Mouse (Mus musculus) intestine, embryonic 16.5 days (tissue): ENCODE results near the gene Tspear. TPM values are rescaled to one million over a fixed set of nuclear protein-coding genes. Genes with fewer than 3 reads are reported as not detected.
"Not testable (repeated sequence)": the region's sequence is repeated elsewhere in the genome, so short reads cannot be mapped to it uniquely, and the experiment has no call there.

Experiments
- ATAC-seq: fragments of 200-750 bp; cut with Nextera tagmentation; 2 replicates; pipeline ENCODE4 v1.8.0; 2017; ENCODE audit warnings: moderate TSS enrichment, moderate library complexity
- H3K27ac ChIP-seq: fragments of 300-500 bp; sonication (generic); 2 replicates; pipeline ENCODE4 v1.5.1; 2014; ENCODE audit warnings: mild to moderate bottlenecking, low read length
- H3K27me3 ChIP-seq: fragments of 300-500 bp; sonication (generic); replicated peaks from 2 replicates; pipeline ENCODE4 v1.6.1; 2014; ENCODE audit warnings: low read length, control low read depth, mixed read lengths; ENCODE audit not compliant: control insufficient read depth, insufficient read depth
- H3K36me3 ChIP-seq: fragments of 300-500 bp; sonication (generic); 2 replicates; pipeline ENCODE4 v1.6.1; 2014; ENCODE audit warnings: low read length, control low read depth; ENCODE audit not compliant: control insufficient read depth, insufficient read depth
- H3K4me1 ChIP-seq: fragments of 300-500 bp; sonication (generic); 2 replicates; pipeline ENCODE4 v1.6.1; 2014; ENCODE audit warnings: low read length, control low read depth, mixed read lengths; ENCODE audit not compliant: control insufficient read depth, insufficient read depth
- H3K4me2 ChIP-seq: fragments of 300-500 bp; sonication (generic); 2 replicates; pipeline ENCODE4 v1.6.1; 2014; ENCODE audit warnings: low read depth, low read length, control low read depth
- H3K4me3 ChIP-seq: fragments of 300-500 bp; sonication (generic); 2 replicates; pipeline ENCODE4 v1.5.1; 2014; ENCODE audit warnings: mild to moderate bottlenecking, low read length
- H3K9ac ChIP-seq: fragments of 300-500 bp; sonication (generic); 2 replicates; pipeline ENCODE4 v1.6.1; 2014; ENCODE audit warnings: low read depth, low read length
- H3K9me3 ChIP-seq: fragments of 300-500 bp; sonication (generic); 2 replicates; pipeline ENCODE4 v1.6.1; 2016; ENCODE audit warnings: low read length, control low read depth; ENCODE audit not compliant: control insufficient read depth
- WGBS: fragments of 180-500 bp; shearing (Covaris S2); extraction: QIAGEN DNeasy Blood & Tissue Kit; methylation state at CpG from one replicate; pipeline ENCODE4 v1.1.7; 2014; 5-methylcytosine and 5-hydroxymethylcytosine counted together
- polyA plus RNA-seq: library from polyadenylated mRNA; unstranded; fragments of >200 nt; fragmentation: Nextera tagmentation; extraction: Ambion mirVana; gene quantifications from 2 replicates; pipeline ENCODE4 v1.2.1, GENCODE M21; 2015

Tspear gene
- polyA plus RNA-seq, 1 experiment from 2014 or later = 0.51 TPM

- H3K36me3 ChIP-seq = no peaks in the 10 kb centered on the region
- 0 out of 2 replicates have a peak, but pooled peaks cover 4% of the 10 kb centered on the region for H3K9me3 ChIP-seq
- no peaks in the 10 kb centered on the region for H3K27me3 ChIP-seq
- ATAC-seq = no peak
- H3K9ac ChIP-seq = no peak within 1 kb of the TSS
- H3K27ac ChIP-seq = no peak within 1 kb of the TSS
- no peaks in the 10 kb centered on the region for H3K4me1 ChIP-seq
- H3K4me2 ChIP-seq = no peak within 1 kb of the TSS
- H3K4me3 ChIP-seq = no peak within 1 kb of the TSS
- 42% methylated on average over 4 of the region's 4 CpGs for WGBS
Observed at GRCm38 (mm10) chr10:77697133-77697532, 10.8 kb downstream of the Tspear start, which contains the start of gene Gm9508. TSS of gene Gm9508 (minus strand) at chr10:77697233.

GRCm38 (mm10) chr10:77706326-77706725 lies 20.0 kb downstream of the Tspear start, which contains the start of gene Gm10272:
TSS of gene Gm10272 (plus strand) at chr10:77706626.
- H3K4me2 ChIP-seq = no peak within 1 kb of the TSS
- no peak within 1 kb of the TSS for H3K9ac ChIP-seq
- no peak within 1 kb of the TSS for H3K27ac ChIP-seq
- no peaks in the 10 kb centered on the region for H3K9me3 ChIP-seq
- H3K4me1 ChIP-seq = no peaks in the 10 kb centered on the region
- 96% methylated on average over 1 of the region's 1 CpGs for WGBS
- no peak within 1 kb of the TSS for H3K4me3 ChIP-seq
- no peaks in the 10 kb centered on the region for H3K36me3 ChIP-seq
- H3K27me3 ChIP-seq = no peaks in the 10 kb centered on the region
- no peak for ATAC-seq

- Histone ChIP-seq H3K27ac (no peak overlapping the region), H3K9me3 (peaks cover 3% of the 10 kb centered on the region), H3K4me1 (no peaks in the 10 kb centered on the region), H3K9ac (no peak overlapping the region), H3K4me2 (no peak overlapping the region), H3K36me3 (no peaks in the 10 kb centered on the region), H3K4me3 (no peak overlapping the region), H3K27me3 (no peaks in the 10 kb centered on the region)
- no peak for ATAC-seq
- 72% methylated on average over 3 of the region's 3 CpGs for WGBS
Observed at GRCm38 (mm10) chr10:77709831-77710230, 23.5 kb downstream of the Tspear start.

GRCm38 (mm10) chr10:77711157-77711556 lies 24.8 kb downstream of the Tspear start, which contains the start of gene Gm10024:
TSS of gene Gm10024 (plus strand) at chr10:77711457.
- H3K4me1 ChIP-seq, H3K27me3 ChIP-seq, H3K9ac ChIP-seq, H3K9me3 ChIP-seq, ATAC-seq, H3K27ac ChIP-seq, H3K4me3 ChIP-seq, H3K4me2 ChIP-seq, H3K36me3 ChIP-seq: not testable (repeated sequence)

- 66% methylated on average over 4 of the region's 4 CpGs for WGBS
- H3K4me1 ChIP-seq = no peaks in the 10 kb centered on the region
- H3K9ac ChIP-seq = no peak overlapping the region
- H3K4me2 ChIP-seq = no peak overlapping the region
- no peaks in the 10 kb centered on the region for H3K27me3 ChIP-seq
- H3K4me3 ChIP-seq = no peak overlapping the region
- peaks cover 4% of the 10 kb centered on the region for H3K9me3 ChIP-seq
- ATAC-seq = no peak
- H3K36me3 ChIP-seq = no peaks in the 10 kb centered on the region
- no peak overlapping the region for H3K27ac ChIP-seq
Observed at GRCm38 (mm10) chr10:77713734-77714133, 27.4 kb downstream of the Tspear start.

- no peak within 1 kb of the TSS for H3K4me2 ChIP-seq
- no peaks in the 10 kb centered on the region for H3K4me1 ChIP-seq
- no peak within 1 kb of the TSS for H3K4me3 ChIP-seq
- H3K9me3 ChIP-seq = peaks cover 4% of the 10 kb centered on the region
- WGBS = 84% methylated on average over 1 of the region's 1 CpGs
- no peaks in the 10 kb centered on the region for H3K36me3 ChIP-seq
- H3K27me3 ChIP-seq = no peaks in the 10 kb centered on the region
- H3K27ac ChIP-seq = no peak within 1 kb of the TSS
- H3K9ac ChIP-seq = no peak within 1 kb of the TSS
- no peak for ATAC-seq
Observed at GRCm38 (mm10) chr10:77715507-77715906, 29.1 kb downstream of the Tspear start, which contains the start of gene Gm10142. TSS of gene Gm10142 (plus strand) at chr10:77715807.

- H3K27ac ChIP-seq, ATAC-seq, H3K36me3 ChIP-seq, H3K27me3 ChIP-seq, H3K4me3 ChIP-seq, H3K9ac ChIP-seq, H3K4me1 ChIP-seq, H3K9me3 ChIP-seq, H3K4me2 ChIP-seq: not testable (repeated sequence)
- 90% methylated on average over 1 of the region's 1 CpGs for WGBS
Observed at GRCm38 (mm10) chr10:77720299-77720698, 33.9 kb downstream of the Tspear start, which contains the start of gene Krtap12-1. TSS of gene Krtap12-1 (plus strand) at chr10:77720599.

- Histone ChIP-seq H3K27me3 (no peaks in the 10 kb centered on the region), H3K36me3 (no peaks in the 10 kb centered on the region), H3K27ac (no peak overlapping the region), H3K4me3 (no peak overlapping the region), H3K9ac (no peak overlapping the region), H3K4me2 (no peak overlapping the region), H3K4me1 (no peaks in the 10 kb centered on the region), H3K9me3 (no peaks in the 10 kb centered on the region)
- WGBS = 70% methylated on average over 8 of the region's 8 CpGs
- ATAC-seq = no peak
Observed at GRCm38 (mm10) chr10:77724855-77725254, 38.5 kb downstream of the Tspear start.

GRCm38 (mm10) chr10:77726186-77726585 lies 39.8 kb downstream of the Tspear start, which contains the start of gene Gm10100:
TSS of gene Gm10100 (plus strand) at chr10:77726486.
- no peaks in the 10 kb centered on the region for H3K4me1 ChIP-seq
- H3K4me2 ChIP-seq = no peak within 1 kb of the TSS
- H3K36me3 ChIP-seq = no peaks in the 10 kb centered on the region
- no peak within 1 kb of the TSS for H3K9ac ChIP-seq
- H3K9me3 ChIP-seq = no peaks in the 10 kb centered on the region
- 31% methylated on average over 3 of the region's 3 CpGs for WGBS
- H3K4me3 ChIP-seq = no peak within 1 kb of the TSS
- no peak within 1 kb of the TSS for H3K27ac ChIP-seq
- no peak for ATAC-seq
- H3K27me3 ChIP-seq = no peaks in the 10 kb centered on the region

- Histone ChIP-seq H3K36me3 (no peaks in the 10 kb centered on the region), H3K27ac (no peak overlapping the region), H3K9me3 (no peaks in the 10 kb centered on the region), H3K4me3 (no peak overlapping the region), H3K9ac (no peak overlapping the region), H3K4me2 (no peak overlapping the region), H3K27me3 (no peaks in the 10 kb centered on the region), H3K4me1 (no peaks in the 10 kb centered on the region)
- ATAC-seq = no peak
- WGBS = 59% methylated on average over 4 of the region's 4 CpGs
Observed at GRCm38 (mm10) chr10:77728280-77728679, 41.9 kb downstream of the Tspear start.
